8 mouse cellular contexts compared by ENCODE assay signal in the genomic region with DNA sequence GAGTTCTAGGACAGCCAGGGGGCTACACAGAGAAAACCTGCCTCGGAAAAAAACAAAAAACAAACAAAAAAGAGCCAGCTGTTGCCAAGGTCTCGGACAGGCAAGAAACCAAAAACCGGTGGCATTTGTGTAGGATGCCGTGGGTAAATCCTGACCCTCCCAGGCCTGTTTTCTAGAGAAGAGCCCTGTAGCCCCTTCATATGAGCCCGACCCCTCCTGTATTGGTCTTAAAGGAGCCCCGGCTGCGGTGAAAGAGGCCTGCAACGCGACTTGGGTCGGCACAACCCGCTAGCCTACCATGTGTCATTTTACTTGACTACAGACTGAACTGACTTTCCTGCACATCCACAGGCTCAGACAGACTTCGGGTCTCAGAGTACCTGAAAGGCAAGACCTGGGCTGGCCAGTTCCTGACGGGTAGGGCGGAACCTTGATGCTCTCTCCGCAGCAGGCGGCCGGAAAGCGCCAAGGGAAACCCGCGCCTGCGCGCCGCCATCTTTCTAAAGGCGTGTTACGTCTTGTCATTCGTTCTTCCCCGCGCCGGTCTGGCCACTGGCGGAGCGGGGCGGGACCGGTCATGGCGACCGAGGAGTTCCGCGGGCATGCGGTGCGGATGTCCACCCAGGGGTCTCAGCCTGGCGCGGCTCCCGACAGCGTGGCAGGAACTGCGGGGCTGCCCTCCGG. TPM values are rescaled to one million over a fixed set of nuclear protein-coding genes. Genes with fewer than 3 reads are reported as not detected.
A peak's percentile ranks its signal among the peaks of the same experiment; 100 is the strongest.
DNase-seq lines count a peak whose midpoint lies in the region; ATAC-seq and TF ChIP-seq lines count a peak whose summit lies in the region.

A gene (plus strand): TSS at position 485 of the 684 bp plus-strand sequence.

- ATAC-seq in megakaryocyte, adult 5-6 weeks (ENCODE audit: poor library complexity, severe bottlenecking), result peak; percentile 93

- H3K4me3 ChIP-seq in cortical plate, adult 2 months (ENCODE audit: insufficient read depth, low read length), result peak within 1 kb of the TSS; percentile 74

- H3K27ac ChIP-seq in cortical plate, adult 2 months (ENCODE audit: insufficient read depth, low read length), result peak within 1 kb of the TSS; percentile 60

- TF ChIP-seq POLR2A in cortical plate, adult 2 months (IDR thresholded peaks at IDR 0.05; ENCODE audit: extremely low read depth, insufficient read depth, low read length), result peak; percentile 82

- peaks cover 6% of the 10 kb centered on the region for H3K4me1 ChIP-seq in cortical plate, adult 2 months (ENCODE audit: control insufficient read depth, insufficient read depth, low read length)

- DNase-seq in adipocyte (ENCODE audit: low spot score), result peak; percentile 89
- DNase-seq in gastrocnemius, adult 8-10 months (ENCODE audit: low spot score in 2 of 2), result peak; percentile 84 to 85
- peak; percentile 92 for DNase-seq in induced T-regulatory cell, adult 2 months (ENCODE audit: low read depth)
- DNase-seq in left cerebral cortex, adult 8-10 months (ENCODE audit: low spot score in 2 of 2), result peak; percentile 82 to 89
- DNase-seq in right cerebral cortex, adult 18-20 months, result peak; percentile 94
- peak; percentile 87 for DNase-seq in urinary bladder, adult 2 months (ENCODE audit: low spot score)

- TF ChIP-seq CTCF in cortical plate, adult 2 months (IDR thresholded peaks at IDR 0.05; ENCODE audit: extremely low read depth, insufficient read depth, low read length), result no peak

RNA-seq across cellular contexts. Expression of the gene that starts here (rescaled TPM):
- polyA plus RNA-seq in cortical plate, adult 2 months (2012; rRNA removed), result 9.5 and 10.9 TPM in 2 replicates
- 1 to 10 TPM; 4.3 to 6.5 (median 5.5) TPM for total RNA-seq in gastrocnemius, adult 8-10 months (2022)
- total RNA-seq in left cerebral cortex, adult 8-10 months (2022), result 10 to 100 TPM; 18.0 to 21.8 (median 20.4) TPM
- total RNA-seq in megakaryocyte, adult 5-6 weeks (2015), result 5.1 and 5.4 TPM in 2 replicates
- total RNA-seq in megakaryocyte, adult 5-6 weeks (2017), result 8.7 and 10.5 TPM in 2 replicates
- 14.9 and 17.5 TPM in 2 replicates for polyA plus RNA-seq in urinary bladder, adult 2 months (2012; rRNA removed)

Comparison
In these comparisons a context has a peak if more than half of its experiments do, and no peak if none do; other contexts are left out.
1. Peak in every context shown above with its lines: DNase-seq, ATAC-seq, H3K4me3 ChIP-seq and H3K27ac ChIP-seq.